Mouse (Mus musculus): Measurements from ENCODE around the gene Nek9.

The Nek9 gene

GRCm38 (mm10) chr12:85264531-85264930, 74.6 kb downstream of the Nek9 start:
- DNase-seq (ENCODE audit: extremely low spot score): no peak

- no peak for DNase-seq (ENCODE audit: extremely low spot score)
Observed at GRCm38 (mm10) chr12:85263190-85263589, 76.0 kb downstream of the Nek9 start.

GRCm38 (mm10) chr12:85262489-85262888, 76.7 kb downstream of the Nek9 start:
- DNase-seq (ENCODE audit: extremely low spot score): peak; percentile 30

- no peak for DNase-seq (ENCODE audit: extremely low spot score)
Observed at GRCm38 (mm10) chr12:85257008-85257639, 82.0 kb downstream of the Nek9 start.

- DNase-seq (ENCODE audit: extremely low spot score): no peak
Observed at GRCm38 (mm10) chr12:85256074-85256751, 82.9 kb downstream of the Nek9 start.

- no peak for DNase-seq (ENCODE audit: extremely low spot score)
Observed at GRCm38 (mm10) chr12:85252083-85252482, 87.1 kb downstream of the Nek9 start.
